Mouse (Mus musculus) splenic B cell, adult 2 months (primary cell): ENCODE data around the gene Sgtb.
A peak's percentile ranks its signal among the peaks of the same experiment; 100 is the strongest.

Source experiments
- DNase-seq: peaks from one replicate; pipeline ENCODE4 v3.0.0-alpha.2; 2011; ENCODE audit warnings: low read depth, low spot score
- H3K27me3 ChIP-seq: 2 replicates; pipeline ENCODE4 v1.6.1; 2012; ENCODE audit warnings: mild to moderate bottlenecking, low read length, moderate library complexity, mixed read lengths; ENCODE audit not compliant: control insufficient read depth, poor library complexity, insufficient read depth, severe bottlenecking
- H3K36me3 ChIP-seq: 2 replicates; pipeline ENCODE4 v1.6.1; 2012; ENCODE audit warnings: mild to moderate bottlenecking, low read length, moderate library complexity, mixed read lengths; ENCODE audit not compliant: control insufficient read depth, poor library complexity, insufficient read depth, severe bottlenecking

Sgtb gene

GRCm38 (mm10) chr13:104094531-104095385 lies 14.8 kb upstream of the Sgtb start:
- no peaks in the 10 kb centered on the region; the same call in 1 of the 2 replicates for H3K36me3 ChIP-seq
- DNase-seq, result no peak
- no peaks in the 10 kb centered on the region for H3K27me3 ChIP-seq

DNA sequence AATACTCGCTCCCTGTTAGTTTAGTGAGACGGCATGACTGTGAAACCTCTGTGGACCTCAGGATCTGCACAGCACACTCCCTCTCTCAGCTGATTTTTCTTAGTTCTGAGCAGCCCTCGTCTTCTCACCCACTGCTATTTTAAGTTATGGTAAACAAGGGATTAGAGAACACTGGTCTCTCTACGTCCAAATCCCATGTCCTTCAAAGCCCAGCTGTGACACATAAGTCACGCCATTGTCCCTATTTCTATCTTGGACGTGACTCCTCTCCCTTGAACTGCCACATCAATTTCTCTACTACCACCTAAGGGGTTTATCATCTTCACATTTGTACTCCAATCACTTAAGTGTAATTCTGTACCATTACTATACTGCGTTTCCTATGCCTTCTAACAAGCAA lies 13.6 kb upstream of the Sgtb start:
- Histone ChIP-seq H3K27me3 (no peaks in the 10 kb centered on the region), H3K36me3 (no peaks in the 10 kb centered on the region; the same call in 1 of the 2 replicates)
- no peak for DNase-seq

- H3K36me3 ChIP-seq, result no peaks in the 10 kb centered on the region; the same call in 1 of the 2 replicates
- H3K27me3 ChIP-seq, result no peaks in the 10 kb centered on the region
- no peak for DNase-seq
Measured at GRCm38 (mm10) chr13:104097190-104097589, 12.4 kb upstream of the Sgtb start.

DNA sequence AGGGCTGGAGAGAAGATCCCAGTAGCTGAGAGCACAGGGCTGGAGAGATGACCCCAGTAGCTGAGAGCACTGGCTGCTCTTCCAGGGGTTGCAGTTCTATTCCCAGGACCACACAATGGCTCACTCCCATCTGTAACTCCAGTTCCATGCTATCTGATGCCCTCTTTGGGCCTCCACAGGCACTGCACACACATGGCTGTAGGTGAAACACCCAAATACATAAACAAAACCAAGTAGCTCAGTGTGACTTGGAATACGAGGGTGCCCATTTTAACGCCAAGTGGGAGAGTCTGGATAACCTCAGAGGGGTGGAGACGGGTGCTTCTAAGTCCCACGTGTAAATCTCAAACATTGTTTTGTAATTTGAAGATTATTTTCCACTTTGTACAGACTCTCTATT lies 9.1 kb upstream of the Sgtb start:
- no peak for DNase-seq
- no peaks in the 10 kb centered on the region for H3K36me3 ChIP-seq

GRCm38 (mm10) chr13:104101606-104102235 lies 7.8 kb upstream of the Sgtb start:
- no peak for DNase-seq
- Histone ChIP-seq H3K36me3 (no peaks in the 10 kb centered on the region), H3K27me3 (no peaks in the 10 kb centered on the region)

More for the DNA sequence above, 9.1 kb upstream of the Sgtb start:
- H3K27me3 ChIP-seq, result no peaks in the 10 kb centered on the region

- DNase-seq, result no peak
- peaks cover 2% of the 10 kb centered on the region; the same call in 1 of the 2 replicates for H3K27me3 ChIP-seq
- no peaks in the 10 kb centered on the region for H3K36me3 ChIP-seq
Measured at GRCm38 (mm10) chr13:104108651-104109287, 772 bp upstream of the Sgtb start.

DNA sequence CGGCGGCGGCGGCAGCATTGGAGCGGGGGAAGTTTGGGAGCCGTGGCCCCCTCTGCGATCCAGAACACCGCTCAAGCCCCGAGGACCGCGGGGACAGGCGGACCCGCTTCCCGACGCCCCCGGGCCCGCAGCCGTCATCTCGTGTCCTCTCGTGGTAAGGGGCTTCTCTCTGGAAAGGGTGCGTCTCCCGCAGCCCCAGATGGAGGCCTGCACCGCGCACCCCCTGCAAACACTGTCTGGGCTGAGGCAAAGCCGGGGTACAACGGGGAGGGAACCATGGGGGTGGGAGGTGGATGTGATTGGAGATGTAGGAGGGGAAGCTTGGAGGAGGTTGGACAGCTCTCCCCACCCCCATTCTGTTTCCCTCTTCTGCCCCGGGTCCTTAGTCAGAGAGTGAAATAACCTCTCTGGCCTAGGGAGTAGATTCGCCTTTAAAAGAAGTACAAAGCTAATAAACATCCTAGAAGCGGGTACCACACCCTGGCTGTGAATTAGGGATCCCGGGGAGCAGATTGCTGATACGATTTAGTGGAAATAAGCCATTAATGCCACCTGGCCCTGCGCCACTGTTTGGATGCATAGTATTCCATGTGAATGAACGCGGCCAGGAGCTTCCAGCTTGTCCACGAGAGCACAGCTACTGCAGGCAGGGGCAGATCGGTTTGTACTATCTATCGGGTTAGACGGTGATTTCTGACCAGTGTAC lies 428 bp downstream of the Sgtb start:
- Histone ChIP-seq H3K27me3 (peaks cover 2% of the 10 kb centered on the region; the same call in 1 of the 2 replicates), H3K36me3 (no peaks in the 10 kb centered on the region)
- DNase-seq, result peak; percentile 37

DNA sequence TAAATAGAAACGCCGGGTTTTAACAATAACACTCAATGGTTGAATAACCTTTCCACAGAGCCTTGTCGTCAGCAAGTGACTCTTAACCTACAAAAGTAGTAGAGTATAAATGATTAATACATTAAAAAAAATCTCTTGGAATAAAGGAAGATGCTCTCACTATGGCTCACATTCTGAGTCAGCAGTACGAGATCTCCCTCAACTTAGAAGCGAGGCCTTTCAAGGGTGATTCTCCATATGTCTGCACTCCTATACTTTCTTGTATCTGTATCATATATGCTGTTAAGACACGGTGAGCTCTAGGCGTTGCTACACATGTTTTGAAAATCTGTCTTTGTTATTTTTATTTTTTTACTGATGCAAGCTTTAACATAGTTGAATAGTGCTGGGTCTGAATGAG lies 985 bp downstream of the Sgtb start:
- H3K27me3 ChIP-seq, result peaks cover 2% of the 10 kb centered on the region; the same call in 1 of the 2 replicates
- DNase-seq, result no peak
- H3K36me3 ChIP-seq, result no peaks in the 10 kb centered on the region

- no peaks in the 10 kb centered on the region for H3K36me3 ChIP-seq
- DNase-seq, result peak; percentile 21
- peaks cover 2% of the 10 kb centered on the region; the same call in 1 of the 2 replicates for H3K27me3 ChIP-seq
Measured at GRCm38 (mm10) chr13:104112266-104112900, 2.8 kb downstream of the Sgtb start.

- Histone ChIP-seq H3K36me3 (no peaks in the 10 kb centered on the region), H3K27me3 (peaks cover 2% of the 10 kb centered on the region; the same call in 1 of the 2 replicates)
- peak; percentile 59 for DNase-seq
Measured at GRCm38 (mm10) chr13:104113782-104114181, 4.2 kb downstream of the Sgtb start.

- Histone ChIP-seq H3K27me3 (peaks cover 2% of the 10 kb centered on the region; the same call in 1 of the 2 replicates), H3K36me3 (no peaks in the 10 kb centered on the region)
- no peak for DNase-seq
Measured at GRCm38 (mm10) chr13:104114827-104115226, 5.3 kb downstream of the Sgtb start.

DNA sequence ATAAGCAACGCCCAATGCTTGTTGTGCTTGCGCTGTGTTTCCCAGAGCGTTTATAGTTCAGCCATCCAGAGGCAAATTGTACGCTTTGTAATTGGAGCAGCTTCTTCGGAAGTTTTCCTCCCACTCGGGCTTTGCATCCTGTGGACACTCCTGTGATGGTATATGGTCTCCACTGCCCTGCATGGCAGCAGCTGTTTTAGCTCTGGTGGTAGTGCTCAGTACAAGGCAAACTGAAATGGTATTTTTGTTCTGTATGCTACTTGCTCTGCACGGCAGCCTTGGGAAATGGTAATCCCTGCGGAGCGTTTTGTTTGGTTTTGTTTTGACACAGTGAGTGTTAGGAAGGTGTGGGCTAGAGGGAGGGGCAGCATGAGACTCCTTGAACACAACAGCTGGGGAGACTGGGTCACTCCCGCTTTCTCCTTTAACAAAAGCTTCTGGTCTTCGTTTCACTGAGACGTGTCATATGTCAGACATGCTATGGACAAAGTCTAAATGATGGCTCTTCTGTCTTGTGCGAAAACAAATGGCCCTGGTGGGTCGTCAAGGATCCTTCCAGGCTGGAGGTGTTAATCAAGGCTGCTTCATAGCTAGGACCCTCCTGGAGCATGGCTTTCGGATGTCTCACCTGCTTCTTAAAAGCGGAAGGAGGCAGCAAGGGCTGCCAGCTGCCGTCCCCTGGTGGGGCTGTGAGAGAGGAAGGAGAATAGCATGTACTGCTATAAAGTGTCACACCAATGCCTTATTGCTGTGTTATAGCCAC lies 12.7 kb downstream of the Sgtb start:
- Histone ChIP-seq H3K27me3 (no peaks in the 10 kb centered on the region), H3K36me3 (no peaks in the 10 kb centered on the region)
- DNase-seq, result no peak

GRCm38 (mm10) chr13:104123662-104124381 lies 14.3 kb downstream of the Sgtb start:
- no peaks in the 10 kb centered on the region for H3K36me3 ChIP-seq
- H3K27me3 ChIP-seq, result no peaks in the 10 kb centered on the region
- DNase-seq, result no peak
